Mouse (Mus musculus) cerebellum, adult 2 months (tissue): ENCODE data around the gene Ctbp2.

Source experiments
- CTCF ChIP-seq: fragments of 200-500 bp; IDR thresholded peaks from 2 replicates; pipeline ENCODE4 v1.5.1; 2011; ENCODE audit warnings: low read depth, mild to moderate bottlenecking, control low read depth, low read length, moderate library complexity, borderline replicate concordance; ENCODE audit not compliant: insufficient read depth
- POLR2A ChIP-seq: fragments of 200-500 bp; IDR thresholded peaks from 2 replicates; pipeline ENCODE4 v1.6.1; 2011; ENCODE audit warnings: low read length, control low read depth, borderline replicate concordance; ENCODE audit not compliant: insufficient read depth

DNA sequence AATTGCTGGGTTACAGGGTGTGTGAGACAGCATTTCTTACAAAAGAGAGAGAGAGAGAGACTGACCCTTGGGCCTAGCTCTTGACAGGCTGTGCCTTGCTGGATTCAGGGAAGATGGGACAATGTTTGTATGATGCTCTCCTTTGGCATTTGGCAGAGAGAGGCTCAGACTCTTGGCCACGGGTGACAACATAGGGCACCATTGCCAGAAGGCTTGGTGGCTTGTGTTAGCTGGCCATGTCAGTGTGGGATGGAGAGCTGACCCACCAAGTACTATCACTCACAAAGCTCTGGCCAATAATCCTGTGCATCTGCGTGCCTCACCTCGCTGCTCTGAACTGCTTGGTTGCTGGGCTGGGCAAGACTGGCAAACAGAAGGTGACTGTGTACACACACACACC is 113.7 kb downstream of the Ctbp2 start:
- no peak for TF ChIP-seq POLR2A
- no peak for TF ChIP-seq CTCF
